Mouse (Mus musculus): ENCODE results near the gene Mpi. TPM values are rescaled to one million over a fixed set of nuclear protein-coding genes. Genes with fewer than 3 reads are reported as not detected.

Gene Mpi
- polyA plus RNA-seq, 1 experiment from 2014 or later = 22.8 TPM

- Histone ChIP-seq H3K27me3 (replicated peaks; ENCODE audit: control insufficient read depth, insufficient read depth, low read length) (no peaks in the 10 kb centered on the region), H3K9me3 (ENCODE audit: control insufficient read depth) (no peaks in the 10 kb centered on the region), H3K4me3 (ENCODE audit: low read depth, low read length) (no peak overlapping the region), H3K4me1 (replicated peaks; ENCODE audit: control insufficient read depth, insufficient read depth, low read length) (peaks cover 2% of the 10 kb centered on the region; the same call in 1 of the 2 replicates), H3K9ac (ENCODE audit: low read depth, low read length) (no peak overlapping the region), H3K4me2 (replicated peaks; ENCODE audit: low read depth) (no peak overlapping the region), H3K36me3 (ENCODE audit: control insufficient read depth, insufficient read depth) (peaks cover 59% of the 10 kb centered on the region), H3K27ac (ENCODE audit: low read depth, low read length) (no peak overlapping the region)
- no peak for TF ChIP-seq CTCF (IDR thresholded peaks at IDR 0.05; ENCODE audit: low read depth)
- ATAC-seq = no peak
- WGBS = 82% methylated on average over 11 of the region's 11 CpGs
These were observed 4.7 kb downstream of the Mpi start for GRCm38 (mm10) chr9:57547869-57548268.

GRCm38 (mm10) chr9:57547287-57547686, 5.3 kb downstream of the Mpi start:
- Histone ChIP-seq H3K4me2 (replicated peaks; ENCODE audit: low read depth) (no peak overlapping the region), H3K27me3 (replicated peaks; ENCODE audit: control insufficient read depth, insufficient read depth, low read length) (no peaks in the 10 kb centered on the region), H3K36me3 (ENCODE audit: control insufficient read depth, insufficient read depth) (peaks cover 64% of the 10 kb centered on the region), H3K4me1 (replicated peaks; ENCODE audit: control insufficient read depth, insufficient read depth, low read length) (peaks cover 2% of the 10 kb centered on the region; the same call in 1 of the 2 replicates), H3K4me3 (ENCODE audit: low read depth, low read length) (no peak overlapping the region), H3K27ac (ENCODE audit: low read depth, low read length) (no peak overlapping the region), H3K9me3 (ENCODE audit: control insufficient read depth) (no peaks in the 10 kb centered on the region), H3K9ac (ENCODE audit: low read depth, low read length) (no peak overlapping the region)
- no peak for ATAC-seq
- TF ChIP-seq CTCF (IDR thresholded peaks at IDR 0.05; ENCODE audit: low read depth) = no peak
- WGBS = 51% methylated on average over 5 of the region's 5 CpGs

GRCm38 (mm10) chr9:57543951-57544350, 8.6 kb downstream of the Mpi start:
- Histone ChIP-seq H3K4me2 (replicated peaks; ENCODE audit: low read depth) (no peak overlapping the region), H3K9me3 (ENCODE audit: control insufficient read depth) (no peaks in the 10 kb centered on the region), H3K4me1 (replicated peaks; ENCODE audit: control insufficient read depth, insufficient read depth, low read length) (no peaks in the 10 kb centered on the region), H3K27me3 (replicated peaks; ENCODE audit: control insufficient read depth, insufficient read depth, low read length) (no peaks in the 10 kb centered on the region), H3K36me3 (ENCODE audit: control insufficient read depth, insufficient read depth) (peaks cover 66% of the 10 kb centered on the region), H3K4me3 (ENCODE audit: low read depth, low read length) (no peak overlapping the region), H3K9ac (ENCODE audit: low read depth, low read length) (no peak overlapping the region), H3K27ac (ENCODE audit: low read depth, low read length) (no peak overlapping the region)
- 71% methylated on average over 3 of the region's 3 CpGs for WGBS
- no peak for ATAC-seq
- TF ChIP-seq CTCF (IDR thresholded peaks at IDR 0.05; ENCODE audit: low read depth) = no peak

GRCm38 (mm10) chr9:57541312-57541711, 11.3 kb downstream of the Mpi start:
- Histone ChIP-seq H3K27ac (ENCODE audit: low read depth, low read length) (no peak overlapping the region), H3K9ac (ENCODE audit: low read depth, low read length) (no peak overlapping the region), H3K27me3 (replicated peaks; ENCODE audit: control insufficient read depth, insufficient read depth, low read length) (no peaks in the 10 kb centered on the region), H3K36me3 (ENCODE audit: control insufficient read depth, insufficient read depth) (peaks cover 48% of the 10 kb centered on the region), H3K4me1 (replicated peaks; ENCODE audit: control insufficient read depth, insufficient read depth, low read length) (0 out of 2 replicates have a peak, but pooled peaks cover 4% of the 10 kb centered on the region), H3K4me2 (replicated peaks; ENCODE audit: low read depth) (no peak overlapping the region), H3K4me3 (ENCODE audit: low read depth, low read length) (no peak overlapping the region), H3K9me3 (ENCODE audit: control insufficient read depth) (no peaks in the 10 kb centered on the region)
- no peak for ATAC-seq
- 0% methylated on average over 1 of the region's 1 CpGs for WGBS
- TF ChIP-seq CTCF (IDR thresholded peaks at IDR 0.05; ENCODE audit: low read depth) = peak; percentile 84

- Histone ChIP-seq H3K9ac (ENCODE audit: low read depth, low read length) (no peak overlapping the region), H3K9me3 (ENCODE audit: control insufficient read depth) (no peaks in the 10 kb centered on the region), H3K4me2 (replicated peaks; ENCODE audit: low read depth) (no peak overlapping the region), H3K4me3 (ENCODE audit: low read depth, low read length) (no peak overlapping the region), H3K36me3 (ENCODE audit: control insufficient read depth, insufficient read depth) (peaks cover 31% of the 10 kb centered on the region), H3K27ac (ENCODE audit: low read depth, low read length) (no peak overlapping the region), H3K27me3 (replicated peaks; ENCODE audit: control insufficient read depth, insufficient read depth, low read length) (no peaks in the 10 kb centered on the region), H3K4me1 (replicated peaks; ENCODE audit: control insufficient read depth, insufficient read depth, low read length) (0 out of 2 replicates have a peak, but pooled peaks cover 4% of the 10 kb centered on the region)
- no peak for ATAC-seq
- no peak for TF ChIP-seq CTCF (IDR thresholded peaks at IDR 0.05; ENCODE audit: low read depth)
- WGBS = 89% methylated on average over 2 of the region's 2 CpGs
These were observed 13.0 kb downstream of the Mpi start for GRCm38 (mm10) chr9:57539550-57539949.

GRCm38 (mm10) chr9:57537728-57538181, 14.8 kb downstream of the Mpi start:
- ATAC-seq = peak; percentile 44
- H3K27ac ChIP-seq (ENCODE audit: low read depth, low read length) = peak overlapping the region; percentile 73
- under 1% methylated on average over 24 of the region's 24 CpGs for WGBS

More at GRCm38 (mm10) chr9:57537728-57538181, 14.8 kb downstream of the Mpi start:
- Histone ChIP-seq H3K4me1 (replicated peaks; ENCODE audit: control insufficient read depth, insufficient read depth, low read length) (0 out of 2 replicates have a peak, but pooled peaks cover 4% of the 10 kb centered on the region), H3K9me3 (ENCODE audit: control insufficient read depth) (no peaks in the 10 kb centered on the region), H3K27me3 (replicated peaks; ENCODE audit: control insufficient read depth, insufficient read depth, low read length) (no peaks in the 10 kb centered on the region), H3K36me3 (ENCODE audit: control insufficient read depth, insufficient read depth) (peaks cover 27% of the 10 kb centered on the region), H3K9ac (ENCODE audit: low read depth, low read length) (peak overlapping the region; percentile 81), H3K4me2 (replicated peaks; ENCODE audit: low read depth) (peak overlapping the region; percentile 95), H3K4me3 (ENCODE audit: low read depth, low read length) (peak overlapping the region; percentile 85)
- no peak for TF ChIP-seq CTCF (IDR thresholded peaks at IDR 0.05; ENCODE audit: low read depth)
